Mouse (Mus musculus) stomach, postnatal 0 days (tissue): ENCODE data around the gene Tyk2.

Source experiments
- CTCF ChIP-seq: IDR thresholded peaks from 2 replicates; pipeline ENCODE4 v1.5.1; 2016; ENCODE audit warnings: antibody characterized with exemption, low read depth, mild to moderate bottlenecking, moderate library complexity
- EP300 ChIP-seq: optimal IDR thresholded peaks from 2 replicates; pipeline ENCODE3; 2016; ENCODE audit warnings: antibody characterized with exemption

- TF ChIP-seq CTCF, result 0 out of 2 replicates have a peak, but pooled peaks have one; percentile 12
- TF ChIP-seq EP300, result no peak
Measured at GRCm38 (mm10) chr9:21167140-21168097, 36.4 kb upstream of the Tyk2 start.
